Mouse (Mus musculus) layer of hippocampus, postnatal 36 days (tissue): ENCODE measurements at regions not wholly inside any gene's neighbourhood (a gene's known extent, or its start where the extent isn't known, plus 50 kb on each side); places are given as distances from the start of the nearest gene placed in this dataset.
"Not testable (repeated sequence)": the region's sequence is repeated elsewhere in the genome, so short reads cannot be mapped to it uniquely, and the experiment has no call there.

Source experiments
- DNase-seq, 2 experiments: peaks; one replicate each; pipeline ENCODE4 v3.0.0; 2022

GRCm38 (mm10) chr9:33475106-33475505 lies 839.1 kb downstream of the Ets1 start:
- no peak for DNase-seq

- DNase-seq = no peak
These were observed 847.0 kb downstream of the Ets1 start for GRCm38 (mm10) chr9:33482845-33483540.

- DNase-seq = no peak
These were observed 847.5 kb downstream of the Ets1 start for GRCm38 (mm10) chr9:33483541-33483846.

GRCm38 (mm10) chr9:33533101-33533810 lies 897.2 kb downstream of the Ets1 start:
- DNase-seq = no peak

- no peak for DNase-seq
These were observed 907.3 kb downstream of the Ets1 start for GRCm38 (mm10) chr9:33543301-33543700.

GRCm38 (mm10) chr9:33546126-33546737 lies 910.2 kb downstream of the Ets1 start:
- DNase-seq = no peak

- DNase-seq = no peak
These were observed 913.4 kb downstream of the Ets1 start for GRCm38 (mm10) chr9:33549395-33549794.

- DNase-seq = no peak
These were observed 913.7 kb upstream of the Kirrel3 start for GRCm38 (mm10) chr9:33571990-33572389.

- DNase-seq = no peak
These were observed 874.2 kb upstream of the Kirrel3 start for GRCm38 (mm10) chr9:33611511-33611910.

GRCm38 (mm10) chr9:33624378-33624777 lies 861.3 kb upstream of the Kirrel3 start:
- DNase-seq = no peak

- no peak for DNase-seq
These were observed 855.8 kb upstream of the Kirrel3 start for GRCm38 (mm10) chr9:33629731-33630473.

- no peak for DNase-seq
These were observed 822.7 kb upstream of the Kirrel3 start for GRCm38 (mm10) chr9:33662978-33663377.

- DNase-seq = peak; percentile 5 to 11
These were observed 804.6 kb upstream of the Kirrel3 start for GRCm38 (mm10) chr9:33681129-33681528.

GRCm38 (mm10) chr9:33691731-33692130 lies 794.0 kb upstream of the Kirrel3 start:
- DNase-seq = no peak

- DNase-seq = no peak
These were observed 768.1 kb upstream of the Kirrel3 start for GRCm38 (mm10) chr9:33717614-33718013.

- no peak for DNase-seq
These were observed 760.9 kb upstream of the Kirrel3 start for GRCm38 (mm10) chr9:33724811-33725210.

GRCm38 (mm10) chr9:33728058-33728457 lies 757.6 kb upstream of the Kirrel3 start:
- not testable (repeated sequence) for DNase-seq

GRCm38 (mm10) chr9:33760701-33761100 lies 725.0 kb upstream of the Kirrel3 start:
- DNase-seq = no peak

GRCm38 (mm10) chr9:33766235-33766634 lies 719.5 kb upstream of the Kirrel3 start:
- no peak for DNase-seq

- no peak for DNase-seq
These were observed 715.9 kb upstream of the Kirrel3 start for GRCm38 (mm10) chr9:33769811-33770210.

GRCm38 (mm10) chr9:33774178-33774577 lies 711.5 kb upstream of the Kirrel3 start:
- no peak for DNase-seq

- peak; percentile 62 for DNase-seq
These were observed 695.1 kb upstream of the Kirrel3 start for GRCm38 (mm10) chr9:33790617-33791016.

- no peak for DNase-seq
These were observed 685.4 kb upstream of the Kirrel3 start for GRCm38 (mm10) chr9:33800250-33800649.
